Mouse (Mus musculus) neural tube, embryonic 11.5 days (tissue): ENCODE data around the gene Urb2. TPM values are rescaled to one million over a fixed set of nuclear protein-coding genes. Genes with fewer than 3 reads are reported as not detected.
A peak's percentile ranks its signal among the peaks of the same experiment; 100 is the strongest.

Experiments used
- ATAC-seq: fragments of 200-750 bp; cut with Nextera tagmentation; 2 replicates; pipeline ENCODE4 v1.8.0; 2017; ENCODE audit warnings: moderate number of reproducible peaks, mild to moderate bottlenecking, moderate TSS enrichment, moderate library complexity; ENCODE audit not compliant: insufficient read depth, low FRiP score, low TSS enrichment
- DNase-seq: peaks from one replicate; pipeline ENCODE4 v3.0.0-alpha.2; 2015; ENCODE audit warnings: low spot score
- H3K27ac ChIP-seq: fragments of 300-500 bp; sonication (generic); 2 replicates; pipeline ENCODE4 v1.5.1; 2014; ENCODE audit warnings: low read depth, mild to moderate bottlenecking, low read length
- H3K27me3 ChIP-seq: fragments of 300-500 bp; sonication (generic); 2 replicates; pipeline ENCODE4 v1.6.1; 2014; ENCODE audit warnings: mild to moderate bottlenecking, low read length, mixed read lengths; ENCODE audit not compliant: control insufficient read depth, insufficient read depth
- H3K36me3 ChIP-seq: fragments of 300-500 bp; sonication (generic); 2 replicates; pipeline ENCODE4 v1.6.1; 2014; ENCODE audit warnings: mild to moderate bottlenecking, low read length, moderate library complexity, mixed read lengths; ENCODE audit not compliant: control insufficient read depth, insufficient read depth
- H3K4me1 ChIP-seq: fragments of 300-500 bp; sonication (generic); 2 replicates; pipeline ENCODE4 v1.6.1; 2014; ENCODE audit warnings: low read length, mixed read lengths; ENCODE audit not compliant: control insufficient read depth, insufficient read depth
- H3K4me2 ChIP-seq: fragments of 300-500 bp; sonication (generic); 2 replicates; pipeline ENCODE4 v1.6.1; 2014; ENCODE audit warnings: low read depth, mild to moderate bottlenecking, moderate library complexity
- H3K4me3 ChIP-seq: fragments of 300-500 bp; sonication (generic); 2 replicates; pipeline ENCODE4 v1.5.1; 2014; ENCODE audit warnings: low read depth, low read length
- H3K9ac ChIP-seq: fragments of 300-500 bp; sonication (generic); 2 replicates; pipeline ENCODE4 v1.6.1; 2014; ENCODE audit warnings: mild to moderate bottlenecking, low read length
- H3K9me3 ChIP-seq: fragments of 300-500 bp; sonication (generic); 2 replicates; pipeline ENCODE4 v1.6.1; 2016; ENCODE audit warnings: low read length; ENCODE audit not compliant: control insufficient read depth
- WGBS: fragments of 180-500 bp; shearing (Covaris S2); extraction: QIAGEN DNeasy Blood & Tissue Kit; methylation state at CpG from one replicate; pipeline ENCODE4 v1.1.7; 2014; 5-methylcytosine and 5-hydroxymethylcytosine counted together
- polyA plus RNA-seq: library from polyadenylated mRNA; unstranded; fragments of >200 nt; fragmentation: Nextera tagmentation; extraction: Ambion mirVana; gene quantifications from 2 replicates; pipeline ENCODE4 v1.2.1, GENCODE M21; 2014

Gene Urb2
- 7.9 and 9.7 TPM in 2 replicates for polyA plus RNA-seq

DNA sequence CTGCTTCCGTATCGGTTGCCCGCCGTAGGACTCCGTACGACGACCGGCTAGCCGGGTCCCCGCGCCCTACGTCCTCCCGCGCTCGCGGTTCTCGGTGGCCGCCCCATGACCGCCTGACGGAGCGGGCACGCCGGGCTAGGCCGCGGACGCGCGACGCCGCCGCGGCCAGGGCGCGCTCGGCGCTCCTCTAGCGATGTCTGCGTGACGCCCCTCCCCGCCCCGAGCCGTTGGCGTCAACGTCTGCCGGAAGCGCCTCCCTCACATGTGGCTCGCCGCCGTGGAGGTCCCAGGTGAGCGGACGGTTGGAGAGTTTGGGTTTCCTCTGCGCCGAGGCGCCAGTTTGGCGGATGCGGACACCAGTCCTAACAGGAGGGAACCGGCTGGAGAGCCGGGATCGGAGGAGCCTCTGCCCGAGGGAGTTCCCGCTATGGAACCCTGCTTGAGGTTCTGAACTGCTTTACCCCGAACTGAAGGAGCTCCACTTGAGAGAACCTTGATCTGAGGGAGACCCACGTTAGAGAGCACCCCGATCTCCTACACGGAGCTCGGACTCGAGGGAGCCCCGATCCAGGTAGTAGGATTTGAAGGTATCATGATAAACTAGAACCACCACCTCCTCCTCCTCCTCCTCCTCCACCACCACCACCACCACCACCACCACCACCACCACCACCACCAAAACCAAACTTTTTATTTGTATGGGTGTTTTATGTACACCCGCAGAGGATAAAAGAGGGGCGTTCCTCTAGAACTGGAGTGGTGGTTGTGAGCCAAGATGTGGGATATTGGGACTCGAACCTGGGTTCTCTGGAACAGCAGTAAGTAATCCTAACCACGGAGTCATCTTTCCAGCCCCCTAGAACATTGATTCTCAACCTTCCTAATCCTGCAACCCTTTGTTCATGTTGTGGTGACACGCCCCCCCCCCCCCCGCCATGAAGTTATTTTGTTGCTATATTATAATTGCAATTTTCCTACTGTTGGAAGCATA, at the start of gene Urb2, which contains the start of gene Taf5l:
Gene Urb2, plus strand, starts transcription at position 272 of the 991 bp plus-strand sequence.
Gene Taf5l, minus strand, starts transcription at position 161 of the 991 bp plus-strand sequence.
- H3K9me3 ChIP-seq, result no peaks in the 10 kb centered on the region
- no peaks in the 10 kb centered on the region for H3K36me3 ChIP-seq
- H3K9ac ChIP-seq, result peak within 1 kb of the TSS; percentile 80
- H3K4me3 ChIP-seq, result peak within 1 kb of the TSS; percentile 81
- H3K4me1 ChIP-seq, result peaks cover 14% of the 10 kb centered on the region
- H3K27ac ChIP-seq, result peak within 1 kb of the TSS; percentile 84
- H3K27me3 ChIP-seq, result no peaks in the 10 kb centered on the region
- WGBS, result under 1% methylated on average over 71 of the region's 74 CpGs
- DNase-seq, result peak; percentile 94
- peak; percentile 90 for ATAC-seq
- H3K4me2 ChIP-seq, result peak within 1 kb of the TSS; percentile 74

DNA sequence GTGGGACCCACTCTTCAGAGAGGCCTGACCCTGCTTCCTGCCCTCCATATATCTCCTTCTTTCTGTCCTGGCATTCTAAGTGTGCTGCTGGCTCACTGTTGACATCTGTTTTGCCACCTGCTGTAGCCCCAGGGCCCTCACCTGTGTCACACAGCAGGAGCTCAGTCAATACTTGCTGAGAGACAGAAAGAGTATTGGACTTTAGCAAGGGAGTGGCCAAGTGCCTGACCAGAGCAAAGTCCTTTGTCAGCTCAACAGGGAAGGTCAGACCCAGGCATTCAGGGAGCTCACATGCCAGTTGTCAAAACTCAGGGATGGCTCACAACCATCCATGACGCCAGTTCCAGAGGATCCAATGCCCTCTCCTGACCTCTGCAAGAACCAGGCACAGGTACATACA, 47.8 kb upstream of the Urb2 start:
- Histone ChIP-seq H3K9ac (no peak overlapping the region), H3K27me3 (no peaks in the 10 kb centered on the region), H3K4me1 (no peaks in the 10 kb centered on the region), H3K27ac (no peak overlapping the region), H3K36me3 (no peaks in the 10 kb centered on the region), H3K9me3 (no peaks in the 10 kb centered on the region), H3K4me2 (no peak overlapping the region), H3K4me3 (no peak overlapping the region)
- DNase-seq (no peak), ATAC-seq (no peak)
- WGBS, result 100% methylated on average over 1 of the region's 1 CpGs

DNA sequence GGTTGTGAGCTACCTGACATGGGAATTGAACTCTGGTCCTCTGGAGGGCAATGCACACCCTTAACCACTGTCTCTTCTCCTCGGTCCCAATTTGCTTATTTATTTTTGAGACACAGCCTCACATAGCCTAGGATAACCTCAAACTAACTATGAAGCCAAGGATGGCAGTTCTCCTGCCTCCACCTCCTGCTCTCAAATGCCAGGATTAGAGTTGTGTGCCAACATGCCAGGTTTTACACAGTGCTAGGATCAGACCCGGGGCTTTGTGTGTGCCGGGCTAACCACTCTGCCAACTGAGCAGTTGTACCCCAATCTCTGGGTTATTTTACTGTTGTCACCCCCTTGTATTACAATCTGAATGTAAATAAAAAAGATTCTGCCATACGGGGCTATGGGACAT, 43.8 kb upstream of the Urb2 start:
- no peak overlapping the region for H3K4me3 ChIP-seq
- no peak overlapping the region for H3K9ac ChIP-seq
- no peak for DNase-seq
- 90% methylated on average over 4 of the region's 4 CpGs for WGBS
- H3K4me1 ChIP-seq, result peaks cover 3% of the 10 kb centered on the region; the same call in 1 of the 2 replicates
- H3K4me2 ChIP-seq, result no peak overlapping the region
- no peak overlapping the region for H3K27ac ChIP-seq
- H3K36me3 ChIP-seq, result no peaks in the 10 kb centered on the region
- no peaks in the 10 kb centered on the region for H3K9me3 ChIP-seq
- H3K27me3 ChIP-seq, result no peaks in the 10 kb centered on the region
- no peak for ATAC-seq

DNA sequence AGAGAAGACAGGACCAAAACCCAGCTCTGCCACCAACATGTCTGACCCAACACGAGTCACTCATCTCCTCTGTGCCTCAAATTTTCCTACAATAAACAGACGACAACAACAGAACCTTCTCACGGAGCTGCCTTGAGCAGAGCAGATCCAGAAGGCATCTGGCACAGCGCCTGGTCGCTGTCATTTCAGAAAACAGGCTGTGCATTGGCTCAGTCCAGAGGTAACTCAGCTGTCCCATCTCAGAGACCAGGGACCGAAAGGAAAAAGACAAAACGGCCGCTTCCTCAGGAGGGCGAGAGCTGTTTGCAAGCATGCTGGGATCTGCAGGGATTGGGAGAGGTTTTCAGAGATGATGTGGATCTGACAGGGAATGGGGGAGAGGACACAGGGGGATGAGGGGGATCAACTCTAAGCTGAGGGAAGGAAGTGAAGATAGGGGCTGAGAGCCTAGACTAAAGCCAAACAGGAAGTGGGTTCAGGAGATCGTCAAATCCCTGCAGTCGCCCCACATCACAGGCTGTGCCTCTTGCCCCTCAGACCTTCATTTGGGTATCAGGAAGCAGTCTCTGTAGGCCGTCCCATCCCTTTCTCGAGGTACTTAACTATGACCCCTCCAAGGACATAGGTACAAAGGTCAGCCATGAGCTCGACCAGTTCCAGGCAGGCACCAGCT, 43.0 kb upstream of the Urb2 start:
- H3K9ac ChIP-seq, result no peak overlapping the region
- ATAC-seq (no peak), DNase-seq (no peak)
- 76% methylated on average over 14 of the region's 14 CpGs for WGBS
- no peaks in the 10 kb centered on the region for H3K9me3 ChIP-seq
- no peak overlapping the region for H3K4me2 ChIP-seq
- no peak overlapping the region for H3K27ac ChIP-seq
- no peaks in the 10 kb centered on the region for H3K27me3 ChIP-seq
- H3K4me1 ChIP-seq, result peaks cover 3% of the 10 kb centered on the region; the same call in 1 of the 2 replicates
- no peaks in the 10 kb centered on the region for H3K36me3 ChIP-seq
- H3K4me3 ChIP-seq, result no peak overlapping the region

DNA sequence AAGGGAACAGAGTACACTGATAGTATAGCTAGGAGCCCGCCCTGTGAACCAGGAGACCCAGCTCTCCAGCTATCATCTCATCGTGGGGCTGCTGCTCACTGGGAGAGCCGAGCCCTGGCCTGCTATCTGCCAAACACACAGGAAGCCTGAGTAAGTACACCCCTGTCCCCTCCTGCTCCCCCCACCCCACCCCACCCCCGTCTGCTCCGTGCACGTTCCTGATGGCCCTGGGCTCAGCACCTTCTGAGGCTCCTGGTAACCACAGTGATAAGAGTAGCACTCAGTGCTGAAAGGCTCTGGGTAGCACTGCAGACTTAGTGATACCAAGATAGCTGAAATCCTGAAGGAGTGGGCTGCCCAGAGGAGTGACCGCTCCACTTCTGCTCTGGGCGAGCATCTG, 42.4 kb upstream of the Urb2 start:
- no peak overlapping the region for H3K27ac ChIP-seq
- H3K9me3 ChIP-seq, result no peaks in the 10 kb centered on the region
- ATAC-seq, result no peak
- no peak overlapping the region for H3K9ac ChIP-seq
- WGBS, result 73% methylated on average over 8 of the region's 8 CpGs
- no peak for DNase-seq
- no peaks in the 10 kb centered on the region for H3K27me3 ChIP-seq
- no peak overlapping the region for H3K4me3 ChIP-seq
- no peak overlapping the region for H3K4me2 ChIP-seq
- no peaks in the 10 kb centered on the region for H3K36me3 ChIP-seq
- peaks cover 3% of the 10 kb centered on the region; the same call in 1 of the 2 replicates for H3K4me1 ChIP-seq

DNA sequence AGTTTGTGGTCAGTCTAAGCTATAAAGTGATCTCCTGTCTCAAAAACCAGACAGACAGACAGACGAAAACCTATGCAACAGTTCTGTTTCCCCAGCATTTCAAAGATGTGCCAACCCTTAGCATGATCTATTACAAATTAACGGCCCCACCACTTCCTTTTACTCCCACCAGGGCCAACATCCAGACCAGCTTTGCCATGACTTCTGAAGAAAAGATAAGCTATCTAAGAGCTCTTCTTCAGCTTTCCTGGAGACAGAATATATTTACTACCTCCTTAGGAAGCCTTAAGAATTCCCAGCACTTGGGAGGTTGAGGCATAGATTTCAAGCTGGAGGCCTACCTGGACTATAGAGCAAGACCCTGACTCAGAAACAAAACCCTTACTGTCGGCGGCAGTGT, 41.1 kb upstream of the Urb2 start:
- peaks cover 3% of the 10 kb centered on the region; the same call in 1 of the 2 replicates for H3K4me1 ChIP-seq
- no peak overlapping the region for H3K4me3 ChIP-seq
- H3K9ac ChIP-seq, result no peak overlapping the region
- DNase-seq, result no peak
- H3K9me3 ChIP-seq, result no peaks in the 10 kb centered on the region
- no peak for ATAC-seq
- 83% methylated on average over 4 of the region's 4 CpGs for WGBS
- H3K4me2 ChIP-seq, result no peak overlapping the region
- no peaks in the 10 kb centered on the region for H3K27me3 ChIP-seq
- no peak overlapping the region for H3K27ac ChIP-seq
- no peaks in the 10 kb centered on the region for H3K36me3 ChIP-seq

DNA sequence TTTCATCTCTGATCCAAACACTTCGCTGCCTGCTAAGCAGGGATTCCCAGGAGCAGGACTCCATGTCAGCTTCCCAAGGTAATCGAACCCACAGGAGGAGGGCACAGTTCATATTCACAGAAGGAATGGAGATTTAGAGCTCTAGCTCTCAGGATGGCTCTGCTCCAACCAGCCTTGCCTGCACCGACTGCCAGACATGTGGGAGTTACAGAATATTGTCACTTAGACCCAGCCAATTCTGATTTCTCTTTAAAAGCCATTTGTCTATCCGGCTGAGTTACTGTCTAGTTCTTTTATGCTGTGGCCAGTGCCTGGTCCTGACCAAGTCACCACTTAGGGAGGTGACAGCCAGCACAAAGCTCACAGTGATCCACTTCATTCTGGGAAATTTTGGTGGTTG, 39.6 kb upstream of the Urb2 start:
- no peaks in the 10 kb centered on the region for H3K9me3 ChIP-seq
- H3K27ac ChIP-seq, result no peak overlapping the region
- ATAC-seq (no peak), DNase-seq (no peak)
- peaks cover 3% of the 10 kb centered on the region; the same call in 1 of the 2 replicates for H3K4me1 ChIP-seq
- no peaks in the 10 kb centered on the region for H3K27me3 ChIP-seq
- WGBS, result 51% methylated on average over 4 of the region's 4 CpGs
- H3K4me3 ChIP-seq, result peak overlapping the region; percentile 78
- 0 out of 2 replicates have a peak overlapping the region, but pooled peaks have one; percentile 9 for H3K4me2 ChIP-seq
- no peaks in the 10 kb centered on the region for H3K36me3 ChIP-seq
- H3K9ac ChIP-seq, result peak overlapping the region; percentile 6; the same call in 1 of the 2 replicates

DNA sequence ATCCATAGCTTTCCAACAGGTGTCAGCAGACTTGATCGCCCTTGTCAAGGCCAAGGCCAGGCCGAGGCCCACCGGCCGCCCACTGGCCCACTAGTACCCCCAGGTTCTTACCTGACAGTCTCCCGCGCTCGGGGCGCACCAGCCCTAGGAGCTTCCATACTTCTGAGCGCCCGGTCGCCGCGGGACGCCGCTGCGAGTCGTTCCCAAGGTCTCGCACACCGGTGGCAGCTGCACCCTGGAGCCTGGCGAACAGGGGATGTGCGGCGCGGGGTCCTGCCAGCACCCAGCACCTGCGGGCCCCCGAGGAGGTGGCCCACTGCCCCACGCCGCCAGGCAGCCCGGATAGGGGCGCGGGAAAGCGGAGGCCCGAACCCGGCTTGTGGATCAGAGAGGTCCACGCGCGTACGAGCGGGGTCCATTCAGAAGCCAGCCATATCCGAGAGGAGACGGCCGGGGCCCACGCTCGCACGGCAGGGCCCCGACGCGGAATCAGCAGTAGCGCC, 39.0 kb upstream of the Urb2 start:
- Histone ChIP-seq H3K36me3 (no peaks in the 10 kb centered on the region), H3K9me3 (no peaks in the 10 kb centered on the region), H3K27ac (peak overlapping the region; percentile 74), H3K9ac (peak overlapping the region; percentile 75), H3K4me2 (peak overlapping the region; percentile 93), H3K4me1 (peaks cover 3% of the 10 kb centered on the region; the same call in 1 of the 2 replicates), H3K4me3 (peak overlapping the region; percentile 78), H3K27me3 (no peaks in the 10 kb centered on the region)
- ATAC-seq (peak; percentile 45; the same call in 1 of the 2 replicates), DNase-seq (no peak)
- WGBS, result under 1% methylated on average over 45 of the region's 48 CpGs
